Mouse (Mus musculus) hindbrain, embryonic 12.5 days (tissue): ENCODE measurements around the gene Aldh1b1. TPM values are rescaled to one million over a fixed set of nuclear protein-coding genes. Genes with fewer than 3 reads are reported as not detected.

Experiments
- ATAC-seq: fragments of 200-750 bp; cut with Nextera tagmentation; 2 replicates; pipeline ENCODE4 v1.8.0; 2017; ENCODE audit warnings: moderate TSS enrichment; ENCODE audit not compliant: low FRiP score
- H3K27ac ChIP-seq: fragments of 300-500 bp; sonication (generic); 2 replicates; pipeline ENCODE4 v1.5.1; 2016; ENCODE audit warnings: mild to moderate bottlenecking
- H3K27me3 ChIP-seq: fragments of 300-500 bp; sonication (generic); 2 replicates; pipeline ENCODE4 v1.6.1; 2016; ENCODE audit warnings: mild to moderate bottlenecking
- H3K36me3 ChIP-seq: fragments of 300-500 bp; sonication (generic); 2 replicates; pipeline ENCODE4 v1.6.1; 2016; ENCODE audit warnings: mild to moderate bottlenecking
- H3K4me1 ChIP-seq: fragments of 300-500 bp; sonication (generic); 2 replicates; pipeline ENCODE4 v1.6.1; 2016
- H3K4me2 ChIP-seq: fragments of 300-500 bp; sonication (generic); replicated peaks from 2 replicates; pipeline ENCODE4 v1.6.1; 2016; ENCODE audit warnings: mild to moderate bottlenecking
- H3K4me3 ChIP-seq: fragments of 300-500 bp; sonication (generic); 2 replicates; pipeline ENCODE4 v1.5.1; 2016; ENCODE audit warnings: mild to moderate bottlenecking
- H3K9ac ChIP-seq: fragments of 300-500 bp; sonication (generic); 2 replicates; pipeline ENCODE4 v1.6.1; 2016; ENCODE audit warnings: mild to moderate bottlenecking, moderate library complexity
- H3K9me3 ChIP-seq: fragments of 300-500 bp; sonication (generic); replicated peaks from 2 replicates; pipeline ENCODE4 v1.6.1; 2016; ENCODE audit warnings: mild to moderate bottlenecking
- WGBS: fragments of 180-500 bp; shearing (Covaris S2); methylation state at CpG from one replicate; pipeline ENCODE4 v1.1.7; 2016; 5-methylcytosine and 5-hydroxymethylcytosine counted together
- polyA plus RNA-seq: library from polyadenylated mRNA; unstranded; fragments of >200 nt; fragmentation: Nextera tagmentation; extraction: Ambion mirVana; gene quantifications from 2 replicates; pipeline ENCODE4 v1.2.1, GENCODE M21; 2016

Aldh1b1 gene
- polyA plus RNA-seq, 1 experiment from 2014 or later = 7.6 TPM

GRCm38 (mm10) chr4:45819208-45819931 lies 20.5 kb downstream of the Aldh1b1 start:
- ATAC-seq = peak; percentile 67
- Histone ChIP-seq H3K4me2 (peak overlapping the region; percentile 48), H3K36me3 (peaks cover 11% of the 10 kb centered on the region), H3K4me3 (peak overlapping the region; percentile 15), H3K27ac (peak overlapping the region; percentile 96), H3K9ac (peak overlapping the region; percentile 54), H3K27me3 (peaks cover 9% of the 10 kb centered on the region), H3K4me1 (peaks cover 66% of the 10 kb centered on the region), H3K9me3 (no peaks in the 10 kb centered on the region)
- WGBS = under 1% methylated on average over 17 of the region's 17 CpGs

DNA sequence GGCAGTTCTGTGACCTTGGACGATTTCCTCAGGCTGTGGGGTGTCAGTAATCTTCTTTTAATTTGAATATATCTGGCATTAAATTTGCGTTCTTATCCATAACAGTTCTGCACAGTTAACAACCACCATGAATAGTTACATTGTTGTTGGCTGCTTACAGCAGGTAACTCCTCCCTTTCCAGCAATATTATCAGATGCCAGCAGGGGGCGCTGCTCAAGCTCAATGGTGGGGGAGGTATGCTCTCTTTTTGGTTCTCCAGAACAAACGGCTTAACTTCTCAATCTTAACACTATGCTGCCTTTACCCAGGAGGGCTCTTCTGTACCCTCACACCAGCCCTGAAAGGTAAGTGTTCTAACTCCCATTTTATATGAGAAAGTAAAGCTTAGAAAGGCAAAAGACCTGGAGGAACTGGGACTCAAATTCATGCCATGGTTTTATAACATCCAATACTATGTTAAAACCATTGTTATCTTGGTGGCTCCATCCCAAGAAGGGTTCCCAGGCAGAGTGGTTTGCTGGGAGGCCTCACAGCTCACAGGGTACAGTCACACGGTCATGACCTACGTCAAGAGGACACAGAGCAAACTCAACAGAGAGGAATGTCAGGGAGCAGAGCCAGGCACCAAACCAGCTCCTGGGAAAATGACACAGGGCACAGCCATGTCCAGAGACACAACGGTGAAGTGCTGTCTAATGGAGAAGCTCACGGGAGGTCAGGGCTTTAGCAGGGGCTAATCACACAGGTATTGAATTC lies 21.4 kb downstream of the Aldh1b1 start:
- no peak for ATAC-seq
- peaks cover 16% of the 10 kb centered on the region for H3K27me3 ChIP-seq
- H3K27ac ChIP-seq = peak overlapping the region; percentile 96
- peak overlapping the region; percentile 48 for H3K4me2 ChIP-seq
- H3K9me3 ChIP-seq = no peaks in the 10 kb centered on the region
- no peak overlapping the region for H3K9ac ChIP-seq
- peaks cover 2% of the 10 kb centered on the region for H3K36me3 ChIP-seq
- 39% methylated on average over 8 of the region's 8 CpGs for WGBS
- H3K4me3 ChIP-seq = 0 out of 2 replicates have a peak overlapping the region, but pooled peaks have one; percentile 15
- H3K4me1 ChIP-seq = peaks cover 72% of the 10 kb centered on the region

DNA sequence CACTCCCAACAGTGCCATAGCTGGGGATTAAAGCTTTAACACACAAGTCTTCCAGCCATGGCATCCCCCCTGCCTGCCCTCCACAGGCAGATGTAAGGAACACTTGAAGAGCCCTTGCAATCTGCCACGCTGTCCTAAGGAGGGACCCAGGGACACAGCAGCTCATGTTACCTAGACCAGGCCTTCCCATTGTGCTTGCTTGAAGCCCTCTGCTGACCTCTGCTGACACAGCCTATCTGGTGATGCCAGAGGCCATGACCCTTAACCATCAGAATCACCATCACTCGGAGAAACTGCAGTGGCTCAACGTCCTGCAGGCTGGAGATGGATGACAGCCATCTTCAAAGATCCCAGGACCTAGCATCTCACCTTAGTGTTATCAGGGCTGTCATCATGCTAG lies 23.2 kb downstream of the Aldh1b1 start:
- H3K4me1 ChIP-seq = peaks cover 73% of the 10 kb centered on the region
- H3K4me2 ChIP-seq = no peak overlapping the region
- H3K9ac ChIP-seq = no peak overlapping the region
- peak overlapping the region; percentile 92 for H3K27ac ChIP-seq
- ATAC-seq = no peak
- no peaks in the 10 kb centered on the region for H3K9me3 ChIP-seq
- H3K36me3 ChIP-seq = no peaks in the 10 kb centered on the region
- H3K27me3 ChIP-seq = peaks cover 32% of the 10 kb centered on the region
- WGBS = 17% methylated on average over 3 of the region's 3 CpGs
- H3K4me3 ChIP-seq = no peak overlapping the region

- H3K27ac ChIP-seq = peak overlapping the region; percentile 92
- H3K27me3 ChIP-seq = peaks cover 42% of the 10 kb centered on the region
- H3K4me3 ChIP-seq = peak overlapping the region; percentile 58; the same call in 1 of the 2 replicates
- no peaks in the 10 kb centered on the region for H3K9me3 ChIP-seq
- ATAC-seq = 0 out of 2 replicates have a peak, but pooled peaks have one; percentile 5
- H3K4me2 ChIP-seq = peak overlapping the region; percentile 67
- H3K4me1 ChIP-seq = peaks cover 71% of the 10 kb centered on the region
- H3K36me3 ChIP-seq = no peaks in the 10 kb centered on the region
- peak overlapping the region; percentile 9; the same call in 1 of the 2 replicates for H3K9ac ChIP-seq
- WGBS = 15% methylated on average over 11 of the region's 11 CpGs
These were observed 24.2 kb downstream of the Aldh1b1 start for GRCm38 (mm10) chr4:45822781-45823575.

DNA sequence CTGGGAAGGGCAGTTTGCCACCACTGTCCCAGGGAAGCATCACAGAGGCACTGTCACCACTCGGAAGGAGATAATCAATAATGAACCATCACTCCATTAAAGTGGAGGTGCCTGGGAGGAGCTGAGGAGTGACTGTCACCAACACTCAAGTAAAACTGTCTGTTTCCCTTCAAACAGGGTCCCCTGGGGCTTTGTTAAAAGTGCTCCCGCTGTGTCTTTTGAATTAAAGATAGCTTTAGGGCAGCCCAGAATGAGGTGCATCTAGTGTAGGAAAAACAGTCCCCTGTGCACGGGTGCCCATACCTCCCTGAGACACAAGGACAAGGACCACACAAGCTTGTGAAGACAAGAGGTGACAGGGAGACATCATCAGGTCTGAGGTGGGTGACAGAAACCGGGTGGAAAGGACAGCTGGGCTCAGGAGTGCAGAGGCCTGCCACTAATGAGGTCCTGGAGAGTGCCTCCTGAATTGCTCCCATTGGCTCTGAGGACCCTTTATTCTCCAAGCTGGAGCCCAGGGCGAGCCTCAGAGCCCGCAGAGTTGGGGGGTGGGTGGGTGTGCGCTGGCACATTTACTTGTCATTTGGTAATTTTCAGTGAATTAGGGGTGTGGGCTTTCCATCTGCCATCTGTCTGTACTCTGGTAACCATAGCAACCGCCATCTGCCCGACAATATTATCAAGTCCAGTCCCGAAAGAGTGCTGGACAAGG lies 25.4 kb downstream of the Aldh1b1 start:
- peaks cover 59% of the 10 kb centered on the region for H3K4me1 ChIP-seq

GRCm38 (mm10) chr4:45824761-45825556 lies 26.1 kb downstream of the Aldh1b1 start:
- H3K9me3 ChIP-seq = no peaks in the 10 kb centered on the region
- H3K4me3 ChIP-seq = peak overlapping the region; percentile 58
- 23% methylated on average over 14 of the region's 14 CpGs for WGBS
- H3K36me3 ChIP-seq = no peaks in the 10 kb centered on the region
- no peak for ATAC-seq
- peak overlapping the region; percentile 92 for H3K27ac ChIP-seq
- peak overlapping the region; percentile 67 for H3K4me2 ChIP-seq
- peaks cover 55% of the 10 kb centered on the region for H3K4me1 ChIP-seq
- H3K27me3 ChIP-seq = peaks cover 50% of the 10 kb centered on the region
- peak overlapping the region; percentile 86 for H3K9ac ChIP-seq

More for the DNA sequence above, 25.4 kb downstream of the Aldh1b1 start:
- Histone ChIP-seq H3K9ac (peak overlapping the region; percentile 86), H3K27ac (peak overlapping the region; percentile 92), H3K27me3 (peaks cover 50% of the 10 kb centered on the region), H3K4me2 (peak overlapping the region; percentile 67), H3K36me3 (no peaks in the 10 kb centered on the region), H3K9me3 (no peaks in the 10 kb centered on the region), H3K4me3 (peak overlapping the region; percentile 58)
- ATAC-seq = peak; percentile 75
- WGBS = 6% methylated on average over 10 of the region's 10 CpGs

DNA sequence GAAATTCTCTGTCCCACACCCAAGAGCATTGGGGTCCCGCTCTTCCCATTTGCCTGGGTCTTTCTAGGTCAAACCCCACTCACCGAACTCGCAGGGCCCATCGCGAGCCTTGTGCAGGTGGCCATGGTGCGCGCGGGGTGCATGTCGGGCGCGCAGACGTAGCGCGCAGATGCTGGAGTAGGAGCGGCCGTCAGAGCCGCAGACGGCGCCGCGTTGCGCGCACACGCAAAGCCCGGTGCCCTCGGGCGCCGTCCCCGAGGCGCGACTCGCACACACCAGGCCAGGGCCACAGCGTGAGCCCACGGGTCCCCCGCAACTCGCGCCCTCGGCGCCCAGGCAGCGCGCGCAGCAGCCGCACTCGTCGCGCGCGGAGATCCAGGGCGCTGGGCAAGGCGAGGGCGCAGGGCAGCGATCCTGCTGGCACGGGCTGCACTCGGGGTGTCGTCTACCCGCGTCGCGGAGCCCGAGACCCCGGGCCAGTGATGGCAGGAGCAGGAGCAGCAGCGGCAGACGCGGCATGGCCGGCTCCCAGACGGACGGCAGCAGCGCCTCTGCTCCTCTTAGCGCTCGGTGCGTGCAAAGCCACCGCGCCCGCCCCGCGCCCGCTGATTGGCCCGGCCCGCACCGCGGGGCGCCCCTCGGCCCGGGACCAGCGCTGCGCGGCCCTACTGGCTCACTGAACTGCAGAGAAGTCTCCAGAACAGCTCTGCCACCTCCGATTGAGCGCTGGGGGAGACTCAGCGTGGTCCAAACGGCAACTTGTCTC lies 27.6 kb downstream of the Aldh1b1 start, which contains the start of gene Igfbpl1:
TSS of gene Igfbpl1 (minus strand) at position 649 of the 766 bp plus-strand sequence.
- H3K27ac ChIP-seq = peak within 1 kb of the TSS; percentile 92
- peak within 1 kb of the TSS; percentile 58 for H3K4me3 ChIP-seq
- no peaks in the 10 kb centered on the region for H3K9me3 ChIP-seq
- peak within 1 kb of the TSS; percentile 67 for H3K4me2 ChIP-seq
- 1% methylated on average over 89 of the region's 91 CpGs for WGBS
- no peaks in the 10 kb centered on the region for H3K36me3 ChIP-seq
- peak; percentile 14; the same call in 1 of the 2 replicates for ATAC-seq
- H3K4me1 ChIP-seq = peaks cover 56% of the 10 kb centered on the region
- H3K27me3 ChIP-seq = peaks cover 50% of the 10 kb centered on the region
- peak within 1 kb of the TSS; percentile 86 for H3K9ac ChIP-seq

DNA sequence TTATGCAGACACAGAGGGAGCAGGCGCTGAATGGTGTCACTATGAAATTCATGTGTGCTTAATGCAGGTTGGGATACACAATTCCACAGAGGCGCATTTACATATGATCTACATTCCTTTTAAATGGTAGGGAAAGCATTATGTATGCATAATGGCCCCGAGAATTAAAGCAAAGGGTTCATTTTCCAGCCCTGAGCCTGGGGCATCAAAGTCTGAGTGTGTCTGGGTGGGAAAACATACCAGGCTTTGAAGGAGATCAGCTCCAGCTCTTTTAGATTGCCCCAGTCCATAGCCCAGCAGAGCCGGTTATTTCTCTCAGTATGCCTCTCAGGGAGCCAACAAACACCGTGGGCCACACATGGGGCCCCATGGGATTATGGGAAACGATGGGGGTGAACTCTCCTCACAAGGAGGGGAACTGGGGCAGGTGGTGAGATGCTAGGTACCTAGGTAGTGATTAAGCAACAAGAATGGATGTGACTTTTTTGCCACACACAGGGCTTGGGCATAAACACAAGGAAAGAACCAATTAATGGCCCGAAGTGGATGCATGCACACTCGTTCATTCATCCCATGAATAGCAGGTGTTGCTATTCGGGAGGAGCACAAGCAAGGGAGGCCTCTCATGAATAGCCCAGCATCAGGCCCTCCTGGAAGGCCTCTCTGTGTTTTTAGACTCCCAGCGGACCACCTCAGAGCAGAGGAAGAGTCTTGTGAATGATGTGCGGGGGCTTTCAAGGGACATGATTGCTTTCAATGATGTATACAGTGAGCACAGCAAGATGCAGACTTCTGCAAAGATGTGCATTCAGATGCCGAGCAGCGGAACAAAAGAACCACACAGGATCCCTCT lies 31.3 kb downstream of the Aldh1b1 start:
- Histone ChIP-seq H3K4me1 (peaks cover 32% of the 10 kb centered on the region), H3K4me3 (no peak overlapping the region), H3K27me3 (peaks cover 35% of the 10 kb centered on the region), H3K9ac (no peak overlapping the region), H3K4me2 (peak overlapping the region; percentile 5; the same call in 1 of the 2 replicates), H3K36me3 (no peaks in the 10 kb centered on the region), H3K27ac (peak overlapping the region; percentile 88), H3K9me3 (no peaks in the 10 kb centered on the region)
- WGBS = 24% methylated on average over 13 of the region's 13 CpGs
- ATAC-seq = peak; percentile 47

GRCm38 (mm10) chr4:45831996-45832395 lies 33.2 kb downstream of the Aldh1b1 start:
- H3K9me3 ChIP-seq = no peaks in the 10 kb centered on the region
- H3K27ac ChIP-seq = no peak overlapping the region
- H3K4me2 ChIP-seq = no peak overlapping the region
- H3K27me3 ChIP-seq = peaks cover 17% of the 10 kb centered on the region
- H3K4me3 ChIP-seq = no peak overlapping the region
- no peaks in the 10 kb centered on the region for H3K36me3 ChIP-seq
- H3K9ac ChIP-seq = no peak overlapping the region
- no peak for ATAC-seq
- WGBS = 87% methylated on average over 7 of the region's 7 CpGs
- peaks cover 24% of the 10 kb centered on the region for H3K4me1 ChIP-seq

GRCm38 (mm10) chr4:45833461-45833860 lies 34.6 kb downstream of the Aldh1b1 start:
- no peak overlapping the region for H3K27ac ChIP-seq
- peaks cover 4% of the 10 kb centered on the region for H3K27me3 ChIP-seq
- ATAC-seq = no peak
- peaks cover 24% of the 10 kb centered on the region for H3K4me1 ChIP-seq
- no peak overlapping the region for H3K4me3 ChIP-seq
- 37% methylated on average over 5 of the region's 5 CpGs for WGBS
- no peak overlapping the region for H3K4me2 ChIP-seq
- no peak overlapping the region for H3K9ac ChIP-seq
- no peaks in the 10 kb centered on the region for H3K9me3 ChIP-seq
- H3K36me3 ChIP-seq = no peaks in the 10 kb centered on the region
